Mouse (Mus musculus): ENCODE measurements around the gene 9630041A04Rik.

Gene 9630041A04Rik

GRCm38 (mm10) chr9:101861596-101862471, at the start of gene 9630041A04Rik:
9630041A04Rik (plus strand) TSS chr9:101861841.
- no peak for DNase-seq

- DNase-seq = no peak
These were observed 37.7 kb upstream of the 9630041A04Rik start for GRCm38 (mm10) chr9:101823896-101824295.

GRCm38 (mm10) chr9:101825626-101826025, 36.0 kb upstream of the 9630041A04Rik start:
- DNase-seq = no peak

GRCm38 (mm10) chr9:101833619-101834018, 28.0 kb upstream of the 9630041A04Rik start:
- no peak for DNase-seq

- DNase-seq = no peak
These were observed 20.5 kb upstream of the 9630041A04Rik start for GRCm38 (mm10) chr9:101841101-101841500.

GRCm38 (mm10) chr9:101843893-101844292, 17.7 kb upstream of the 9630041A04Rik start:
- DNase-seq = no peak

- DNase-seq = no peak
These were observed 15.9 kb upstream of the 9630041A04Rik start for GRCm38 (mm10) chr9:101845691-101846090.

- peak; percentile 82 for DNase-seq
These were observed 932 bp downstream of the 9630041A04Rik start for GRCm38 (mm10) chr9:101862481-101863065.

- DNase-seq = no peak
These were observed 1.5 kb downstream of the 9630041A04Rik start for GRCm38 (mm10) chr9:101863130-101863529.

GRCm38 (mm10) chr9:101868593-101868992, 7.0 kb downstream of the 9630041A04Rik start:
- no peak for DNase-seq

- no peak for DNase-seq
These were observed 8.4 kb downstream of the 9630041A04Rik start for GRCm38 (mm10) chr9:101870034-101870433.

- DNase-seq = no peak
These were observed 13.7 kb downstream of the 9630041A04Rik start for GRCm38 (mm10) chr9:101875306-101875705.

GRCm38 (mm10) chr9:101877109-101877987, 15.7 kb downstream of the 9630041A04Rik start:
- no peak for DNase-seq

- DNase-seq = peak; percentile 58
These were observed 21.7 kb downstream of the 9630041A04Rik start for GRCm38 (mm10) chr9:101883295-101883694.

GRCm38 (mm10) chr9:101897851-101898250, 36.2 kb downstream of the 9630041A04Rik start:
- no peak for DNase-seq

GRCm38 (mm10) chr9:101903406-101903805, 41.8 kb downstream of the 9630041A04Rik start:
- DNase-seq = no peak

- no peak for DNase-seq
These were observed 46.2 kb downstream of the 9630041A04Rik start for GRCm38 (mm10) chr9:101907747-101908255.

GRCm38 (mm10) chr9:101908849-101909248, 47.2 kb downstream of the 9630041A04Rik start:
- no peak for DNase-seq

GRCm38 (mm10) chr9:101909491-101909890, 47.9 kb downstream of the 9630041A04Rik start:
- DNase-seq = no peak

- no peak for DNase-seq
These were observed 49.7 kb downstream of the 9630041A04Rik start for GRCm38 (mm10) chr9:101911176-101911866.

- no peak for DNase-seq
These were observed 53.4 kb downstream of the 9630041A04Rik start for GRCm38 (mm10) chr9:101915082-101915481.

GRCm38 (mm10) chr9:101918771-101919170, 57.1 kb downstream of the 9630041A04Rik start:
- DNase-seq = no peak
